Mouse (Mus musculus): ENCODE data around the gene Fam81b.

DNA sequence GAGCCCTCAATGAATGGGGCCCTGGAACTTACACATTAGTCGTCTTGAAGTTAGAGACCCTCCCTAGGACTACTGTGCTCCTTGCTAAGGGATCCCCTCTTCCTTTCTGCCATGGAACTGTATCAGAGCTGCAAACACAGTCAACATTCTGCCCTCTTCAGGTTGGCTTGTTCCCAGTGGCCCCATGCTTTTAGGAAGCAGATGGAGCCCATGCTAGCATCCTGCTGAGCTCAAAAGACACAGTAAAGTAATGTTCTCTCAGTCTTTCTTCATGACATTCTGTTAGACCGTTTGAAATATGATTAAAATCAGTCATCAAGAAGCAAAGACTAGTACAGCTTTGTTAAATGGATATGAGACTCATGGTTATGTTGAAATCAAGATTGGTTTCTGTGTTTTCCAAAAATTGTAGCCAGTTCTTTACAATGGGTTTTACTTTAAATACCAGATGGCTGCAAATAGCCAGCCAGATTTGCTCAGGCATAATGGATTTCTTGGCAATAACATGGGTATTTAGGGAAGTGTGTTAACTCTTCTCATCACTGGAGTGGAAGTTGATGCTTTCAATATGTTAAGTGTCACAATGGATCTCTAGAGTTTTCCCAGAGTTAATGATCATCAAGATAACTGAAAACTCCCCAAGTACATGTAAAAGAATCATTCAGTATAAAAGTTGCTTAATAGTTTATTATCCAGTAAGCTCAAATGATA is 938 bp upstream of the Fam81b start:
- TF ChIP-seq CTCF (IDR thresholded peaks at IDR 0.05; ENCODE audit: control insufficient read depth, insufficient read depth, insufficient read length) (no peak), MAX (IDR thresholded peaks at IDR 0.05) (no peak), USF1 (IDR thresholded peaks at IDR 0.05; ENCODE audit: low read depth) (no peak)
